Mouse (Mus musculus) stomach, postnatal 0 days (tissue): Measurements from ENCODE around the gene Lrrc8d.

Experiments
- CTCF ChIP-seq: IDR thresholded peaks from 2 replicates; pipeline ENCODE4 v1.5.1; 2016; ENCODE audit warnings: antibody characterized with exemption, low read depth, mild to moderate bottlenecking, moderate library complexity
- EP300 ChIP-seq: optimal IDR thresholded peaks from 2 replicates; pipeline ENCODE3; 2016; ENCODE audit warnings: antibody characterized with exemption

DNA sequence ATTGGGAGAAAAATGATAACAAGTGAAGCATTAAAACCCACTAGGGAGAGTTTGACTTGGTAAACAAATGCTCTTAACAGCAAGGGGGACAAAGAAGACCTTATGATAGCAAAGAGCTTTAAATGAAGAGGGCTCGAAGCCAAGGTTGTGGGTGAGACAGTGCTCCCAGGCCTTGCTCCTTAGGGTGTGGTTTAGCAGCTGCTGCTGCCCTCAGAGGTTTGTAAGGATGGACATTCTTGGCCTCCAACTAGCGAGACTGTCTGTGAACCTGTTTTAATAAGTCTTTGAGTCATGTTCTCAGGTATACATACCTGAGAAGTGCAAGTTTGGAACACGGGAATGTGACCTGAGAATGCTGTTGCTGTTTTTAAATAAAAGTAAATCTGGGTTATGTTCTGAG, 174.0 kb downstream of the Lrrc8d start:
- TF ChIP-seq EP300 (no peak), CTCF (no peak)
